Mouse (Mus musculus) retina, adult 2 months (tissue): ENCODE results near the gene Lrguk.

ENCODE experiments used
- DNase-seq: peaks from one replicate; pipeline ENCODE4 v3.0.0-alpha.2; 2012; ENCODE audit warnings: low read depth, low spot score

Gene Lrguk

DNA sequence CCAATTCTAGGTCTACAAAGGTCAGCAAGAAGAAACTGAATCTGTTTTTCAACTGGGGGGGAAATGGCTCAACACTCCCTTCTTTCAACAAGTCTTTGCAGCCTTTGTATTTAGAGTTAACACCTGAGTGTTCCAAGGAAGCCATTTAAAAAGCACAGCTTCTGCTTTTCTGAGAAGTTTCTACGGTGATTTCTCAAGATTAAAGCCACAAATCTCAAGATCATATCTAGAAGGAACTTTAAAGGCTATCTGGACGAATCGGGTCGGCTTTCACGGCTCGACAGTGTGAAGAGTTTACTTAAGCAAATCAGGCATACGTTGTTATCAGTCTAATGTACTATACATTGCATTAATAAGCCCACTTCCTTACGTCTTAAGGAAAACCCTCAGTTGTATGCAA is 145.5 kb downstream of the Lrguk start:
- no peak for DNase-seq

DNA sequence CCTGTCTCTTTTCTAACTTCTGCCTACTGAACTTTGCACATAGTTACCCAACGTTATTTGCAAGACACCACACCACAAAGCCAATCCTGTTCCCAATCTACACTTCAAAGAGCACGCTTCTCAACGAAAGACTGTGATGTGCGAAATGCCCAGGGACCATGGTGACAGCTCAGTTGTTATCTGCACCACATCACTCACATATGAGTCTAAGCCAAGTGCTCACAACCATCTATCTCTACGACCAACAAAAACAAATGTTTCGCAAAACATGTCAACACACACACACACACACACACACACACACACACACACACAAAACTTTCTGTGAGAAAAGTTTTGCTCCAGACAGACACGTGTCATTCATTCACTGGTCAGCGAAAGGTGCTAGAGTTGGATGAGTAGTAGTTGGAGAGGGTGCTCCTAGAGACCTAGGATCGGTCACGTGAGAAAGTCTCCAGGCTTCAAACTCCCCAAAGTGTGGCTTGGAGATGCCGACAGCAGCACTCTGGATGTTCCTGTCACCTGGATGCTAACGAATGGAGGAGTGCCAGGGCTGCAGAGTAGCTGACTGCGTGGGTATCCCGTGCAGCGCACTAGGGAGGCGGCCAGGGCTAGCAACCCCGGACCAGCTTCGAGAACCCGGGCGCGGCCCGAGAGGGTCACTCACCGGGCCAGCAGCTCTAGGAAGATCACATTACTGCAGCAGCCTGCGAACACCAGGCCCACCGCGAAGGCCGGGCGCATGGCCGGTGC is 147.0 kb downstream of the Lrguk start:
- no peak for DNase-seq

DNA sequence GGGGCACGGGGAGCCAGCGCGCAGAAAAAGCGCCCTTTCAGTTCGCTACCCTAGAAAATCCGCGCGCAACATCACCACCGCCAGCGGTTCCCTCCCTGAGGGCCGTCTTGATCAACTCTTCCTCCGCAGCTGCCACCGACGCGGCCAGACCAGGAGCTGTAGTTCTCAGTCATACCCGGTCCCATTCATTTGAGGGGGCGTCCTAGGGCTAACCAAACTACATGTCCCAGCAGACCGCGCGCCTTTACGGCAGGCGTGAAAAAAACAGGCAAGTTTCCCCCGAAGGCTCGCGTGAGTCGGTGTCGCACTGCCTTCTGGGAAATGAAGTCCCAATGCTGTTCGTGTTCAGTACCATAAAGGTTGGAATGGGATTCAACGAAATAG is 147.6 kb downstream of the Lrguk start, which contains the start of gene Slc35b4:
Gene Slc35b4, minus strand, starts transcription at position 248 of the 384 bp plus-strand sequence.
- peak; percentile 85 for DNase-seq

DNA sequence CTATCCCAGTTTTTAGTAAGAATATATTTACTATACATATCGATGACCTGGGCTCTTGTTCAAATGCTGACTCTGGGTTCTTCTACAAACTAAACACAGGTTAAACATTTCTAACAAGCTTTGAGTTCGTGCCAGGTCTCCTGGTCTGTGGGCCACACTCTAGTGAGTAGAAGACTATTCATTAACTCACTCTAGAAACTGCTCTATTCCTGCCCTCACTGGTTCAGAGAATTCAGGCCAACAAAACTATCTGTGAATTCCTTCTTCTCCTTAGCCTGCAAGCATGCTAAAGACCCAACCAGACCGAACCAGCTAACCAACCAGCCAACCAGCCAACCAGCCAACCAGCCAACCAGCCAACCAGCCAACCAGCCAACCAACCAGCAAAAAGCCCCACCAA is 149.8 kb downstream of the Lrguk start:
- DNase-seq = no peak

DNA sequence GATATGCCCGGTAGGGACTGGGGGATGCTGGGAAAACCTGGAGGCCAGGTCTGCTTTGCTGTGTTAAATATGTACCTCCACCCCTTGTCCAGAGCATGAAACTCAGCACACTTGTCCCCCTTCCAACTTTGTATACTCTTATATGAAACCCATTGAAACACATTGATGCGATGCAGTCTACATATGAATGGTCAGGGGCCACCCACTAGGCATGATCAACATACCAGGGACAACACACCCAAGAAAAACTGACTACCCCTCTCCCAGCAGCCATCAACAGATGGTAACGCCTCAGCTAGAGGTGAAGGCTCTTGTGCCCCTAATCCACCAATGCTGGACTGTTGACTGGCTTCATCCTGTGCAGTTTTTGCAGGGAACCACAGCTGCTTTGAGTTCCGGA is 150.7 kb downstream of the Lrguk start:
- DNase-seq = no peak

DNA sequence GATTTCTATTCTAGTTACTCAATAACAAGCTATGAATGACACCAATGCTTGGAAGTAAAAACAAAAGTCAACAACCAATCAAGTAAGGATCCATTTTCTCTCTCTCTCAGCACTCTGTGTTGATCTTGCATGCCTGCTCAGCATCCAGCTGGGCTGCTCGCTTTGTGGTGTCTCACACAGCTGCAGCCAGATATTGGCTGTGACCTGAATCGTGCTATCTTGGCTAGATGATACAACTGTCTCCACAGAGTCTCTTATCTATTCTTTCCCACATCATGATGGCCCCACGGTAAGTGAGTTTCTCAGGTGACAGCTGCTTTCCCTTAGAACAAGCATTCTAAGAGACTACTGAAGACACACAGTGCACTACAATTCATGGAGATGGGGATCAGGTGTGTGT is 152.7 kb downstream of the Lrguk start:
- no peak for DNase-seq

DNA sequence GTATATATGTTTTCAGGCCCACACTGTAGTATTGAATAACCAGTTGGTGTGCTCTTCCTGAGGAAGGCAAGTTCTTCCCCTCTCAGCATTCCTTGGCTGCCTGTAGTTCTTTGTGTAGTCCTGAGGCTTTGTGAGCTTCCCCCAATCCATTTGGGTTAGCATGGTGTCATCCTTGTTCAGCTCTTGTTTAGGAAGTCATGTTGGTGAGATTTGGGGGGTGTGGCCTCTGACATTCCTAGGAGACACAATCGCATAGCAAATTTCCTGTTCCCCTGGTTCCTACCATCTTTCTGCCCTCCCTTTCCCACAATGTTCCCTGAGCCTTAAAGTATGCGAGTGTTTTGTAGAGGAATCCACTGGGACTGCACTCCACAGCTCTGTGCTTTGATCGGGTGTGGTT is 154.1 kb downstream of the Lrguk start:
- no peak for DNase-seq
